Mouse (Mus musculus) erythroblast, embryonic 14.5 days (primary cell): ENCODE data around the gene Phlpp1. TPM values are rescaled to one million over a fixed set of nuclear protein-coding genes. Genes with fewer than 3 reads are reported as not detected.

Experiments
- H3K27me3 ChIP-seq: 2 replicates; pipeline ENCODE4 v1.6.1; 2012; ENCODE audit warnings: inconsistent platforms; ENCODE audit not compliant: control insufficient read depth
- H3K36me3 ChIP-seq: 2 replicates; pipeline ENCODE4 v1.6.1; 2012; ENCODE audit warnings: mild to moderate bottlenecking, inconsistent platforms; ENCODE audit not compliant: control insufficient read depth
- H3K4me1 ChIP-seq: 2 replicates; pipeline ENCODE4 v1.6.1; 2012; ENCODE audit warnings: inconsistent platforms; ENCODE audit not compliant: control insufficient read depth
- H3K4me3 ChIP-seq: replicated peaks from 2 replicates; pipeline ENCODE3; 2012; ENCODE audit warnings: moderate library complexity, mild to moderate bottlenecking, inconsistent platforms
- H3K9me3 ChIP-seq: 2 replicates; pipeline ENCODE4 v1.6.1; 2012; ENCODE audit warnings: low read length, inconsistent platforms, mixed read lengths; ENCODE audit not compliant: control insufficient read depth
- GATA1 ChIP-seq: IDR thresholded peaks from 2 replicates; pipeline ENCODE4 v1.6.1; 2012; ENCODE audit warnings: low read length, inconsistent platforms, mixed read lengths
- TAL1 ChIP-seq: IDR thresholded peaks from 3 replicates; pipeline ENCODE4 v1.6.1; 2012; ENCODE audit warnings: low read length, inconsistent platforms, mixed read lengths
- polyA plus RNA-seq: library from polyadenylated mRNA; stranded (reverse); fragments of >175 nt; gene quantifications from 2 replicates; pipeline ENCODE4 v1.2.3, GENCODE M21; 2012

Phlpp1 gene
- polyA plus RNA-seq, 1 experiment, result 0.14 TPM

DNA sequence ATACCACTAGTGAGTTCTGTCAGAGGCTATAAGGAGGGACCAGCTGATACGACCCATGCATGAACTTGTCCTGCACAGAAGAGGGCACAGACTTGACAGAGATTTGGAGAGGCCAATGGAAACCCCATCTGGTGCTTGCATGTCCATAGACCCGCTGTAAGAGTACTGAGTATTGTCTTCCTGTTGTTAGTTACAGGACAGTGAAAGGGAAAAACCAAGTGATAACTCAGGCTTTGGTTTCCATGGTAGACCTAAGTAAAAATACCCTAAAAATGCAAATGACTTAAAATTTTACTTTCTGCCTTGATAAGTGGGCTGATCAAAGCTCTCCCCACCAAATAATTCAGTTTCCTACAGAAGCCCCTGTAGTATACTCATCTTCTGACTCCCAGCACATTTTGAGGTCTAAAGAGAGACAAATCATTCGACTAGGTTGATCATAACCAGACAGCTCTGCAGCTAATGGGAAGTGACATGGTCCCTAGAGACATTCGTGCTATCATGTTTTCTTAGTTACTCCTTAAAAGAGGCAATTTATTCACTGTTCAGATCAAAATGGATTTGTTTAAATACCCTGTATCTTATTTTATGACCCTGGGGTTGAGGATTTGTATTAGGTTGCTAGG lies 25.9 kb upstream of the Phlpp1 start:
- TF ChIP-seq TAL1, result no peak
- TF ChIP-seq GATA1, result no peak
- Histone ChIP-seq H3K9me3 (no peaks in the 10 kb centered on the region), H3K4me3 (no peak overlapping the region), H3K4me1 (no peaks in the 10 kb centered on the region), H3K27me3 (no peaks in the 10 kb centered on the region), H3K36me3 (no peaks in the 10 kb centered on the region)

- Histone ChIP-seq H3K36me3 (no peaks in the 10 kb centered on the region), H3K4me3 (no peak overlapping the region), H3K27me3 (no peaks in the 10 kb centered on the region), H3K9me3 (no peaks in the 10 kb centered on the region), H3K4me1 (no peaks in the 10 kb centered on the region)
- no peak for TF ChIP-seq GATA1
- no peak for TF ChIP-seq TAL1
Observed at GRCm38 (mm10) chr1:106148386-106149380, 22.9 kb upstream of the Phlpp1 start.

DNA sequence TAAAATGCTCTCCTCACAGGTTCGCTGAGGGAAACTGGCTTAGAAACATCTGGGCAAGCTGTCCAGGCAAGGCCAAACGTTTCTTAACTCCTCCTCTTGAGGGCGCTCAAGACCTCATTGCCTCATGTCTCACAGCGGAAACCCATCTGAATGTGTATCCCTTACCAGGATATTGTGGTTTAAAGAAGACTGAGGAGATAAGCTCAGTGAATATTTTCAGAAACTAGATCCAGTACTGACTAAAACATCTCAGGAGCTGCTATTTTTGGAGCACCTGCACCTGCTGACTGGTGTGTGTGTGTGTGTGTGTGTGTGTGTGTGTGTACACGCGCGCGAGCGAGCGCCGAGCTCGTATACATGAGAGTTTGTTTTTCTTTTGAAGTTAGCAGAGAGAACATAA lies 19.7 kb upstream of the Phlpp1 start:
- Histone ChIP-seq H3K4me1 (no peaks in the 10 kb centered on the region), H3K4me3 (no peak overlapping the region), H3K9me3 (no peaks in the 10 kb centered on the region)

DNA sequence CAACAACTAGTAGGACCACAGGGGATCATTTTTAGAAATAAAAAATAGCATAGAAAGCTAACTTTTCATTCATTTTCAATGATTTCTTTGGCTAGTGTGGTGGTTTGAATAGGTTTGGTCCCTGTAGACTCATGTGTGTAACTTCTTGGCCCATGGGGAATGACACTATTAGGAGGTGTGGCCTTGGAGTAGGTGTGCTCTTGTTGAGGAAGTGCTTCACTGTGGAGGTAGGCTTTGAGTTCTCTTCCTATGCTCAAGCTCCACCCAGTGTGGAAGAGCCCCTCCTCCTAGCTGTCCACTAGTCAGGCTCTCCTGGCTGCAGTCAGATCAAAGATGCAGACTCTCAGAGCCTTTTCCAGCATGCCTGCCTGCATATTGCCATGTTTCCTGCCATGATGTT lies 18.8 kb upstream of the Phlpp1 start:
- no peaks in the 10 kb centered on the region for H3K9me3 ChIP-seq
- no peaks in the 10 kb centered on the region for H3K4me1 ChIP-seq
- H3K36me3 ChIP-seq, result no peaks in the 10 kb centered on the region
- no peaks in the 10 kb centered on the region for H3K27me3 ChIP-seq
- H3K4me3 ChIP-seq, result no peak overlapping the region
- TF ChIP-seq TAL1, result no peak
- TF ChIP-seq GATA1, result no peak

More for the DNA sequence above, 19.7 kb upstream of the Phlpp1 start:
- no peaks in the 10 kb centered on the region for H3K27me3 ChIP-seq
- H3K36me3 ChIP-seq, result no peaks in the 10 kb centered on the region
- TF ChIP-seq GATA1, result no peak
- no peak for TF ChIP-seq TAL1

GRCm38 (mm10) chr1:106154590-106154989 lies 17.0 kb upstream of the Phlpp1 start:
- no peak for TF ChIP-seq GATA1
- TF ChIP-seq TAL1, result no peak
- H3K9me3 ChIP-seq, result no peaks in the 10 kb centered on the region
- no peaks in the 10 kb centered on the region for H3K36me3 ChIP-seq
- H3K4me1 ChIP-seq, result no peaks in the 10 kb centered on the region
- no peak overlapping the region for H3K4me3 ChIP-seq
- no peaks in the 10 kb centered on the region for H3K27me3 ChIP-seq

DNA sequence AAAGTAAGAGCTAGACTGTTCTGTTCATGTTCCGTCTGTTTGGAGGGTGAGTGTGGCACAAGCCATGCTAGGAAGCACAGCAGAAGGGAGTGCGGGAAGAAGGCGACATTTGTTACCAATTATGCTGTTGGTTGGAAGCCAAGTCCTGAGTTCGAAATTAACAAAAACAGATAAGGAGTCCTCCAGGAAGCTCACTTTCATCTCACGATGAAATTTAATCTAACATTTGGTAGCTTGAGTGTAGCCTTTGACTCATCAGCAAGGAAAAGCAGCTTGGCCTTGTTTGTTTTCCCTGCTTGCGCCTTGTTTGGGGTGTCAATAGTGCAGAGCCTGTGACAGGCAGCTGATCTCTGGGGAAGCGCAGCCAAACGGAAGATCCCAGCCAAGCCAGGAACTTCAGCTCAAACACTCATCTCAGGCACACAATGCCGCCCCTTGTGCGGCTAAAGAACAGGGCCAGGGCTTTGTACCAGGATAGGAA lies 16.4 kb upstream of the Phlpp1 start:
- Histone ChIP-seq H3K9me3 (no peaks in the 10 kb centered on the region), H3K4me1 (no peaks in the 10 kb centered on the region), H3K4me3 (no peak overlapping the region), H3K36me3 (no peaks in the 10 kb centered on the region), H3K27me3 (no peaks in the 10 kb centered on the region)
- no peak for TF ChIP-seq TAL1
- TF ChIP-seq GATA1, result no peak

GRCm38 (mm10) chr1:106155702-106156101 lies 15.8 kb upstream of the Phlpp1 start:
- no peaks in the 10 kb centered on the region for H3K36me3 ChIP-seq
- no peaks in the 10 kb centered on the region for H3K4me1 ChIP-seq
- no peak for TF ChIP-seq TAL1
- no peak for TF ChIP-seq GATA1
- no peaks in the 10 kb centered on the region for H3K9me3 ChIP-seq
- no peak overlapping the region for H3K4me3 ChIP-seq
- no peaks in the 10 kb centered on the region for H3K27me3 ChIP-seq

- no peaks in the 10 kb centered on the region for H3K4me1 ChIP-seq
- no peak overlapping the region for H3K4me3 ChIP-seq
- H3K36me3 ChIP-seq, result no peaks in the 10 kb centered on the region
- H3K27me3 ChIP-seq, result no peaks in the 10 kb centered on the region
- H3K9me3 ChIP-seq, result no peaks in the 10 kb centered on the region
- TF ChIP-seq GATA1 (no peak), TAL1 (no peak)
Observed at GRCm38 (mm10) chr1:106157961-106158515, 13.5 kb upstream of the Phlpp1 start.

GRCm38 (mm10) chr1:106159667-106160066 lies 11.9 kb upstream of the Phlpp1 start:
- no peaks in the 10 kb centered on the region for H3K4me1 ChIP-seq
- H3K36me3 ChIP-seq, result no peaks in the 10 kb centered on the region
- H3K4me3 ChIP-seq, result no peak overlapping the region
- TF ChIP-seq TAL1, result no peak
- H3K27me3 ChIP-seq, result no peaks in the 10 kb centered on the region
- no peaks in the 10 kb centered on the region for H3K9me3 ChIP-seq
